20 mouse cellular contexts compared by ENCODE assay signal in genomic region chr5:80783892-80784291, GRCm38 (mm10).
DNase-seq lines count a peak whose midpoint lies in the region; ATAC-seq and TF ChIP-seq lines count a peak whose summit lies in the region.
"Had no signal": no experiment of that assay in that cellular context is flagged by ENCODE, and none has a peak within 500 bp of the region (broad histone marks: within the 10 kb centered on the region; RNA-seq: fewer than 3 reads in every experiment).

No protein-coding gene starts in this region.

- no peak overlapping the region for H3ac ChIP-seq in myocyte (ENCODE audit: control insufficient read depth, insufficient read length)

- 93% methylated on average over 4 of the region's 4 CpGs for WGBS in midbrain, postnatal 0 days

- peak; percentile 32; the same call in 1 of the 2 replicates for TF ChIP-seq EP300 in CH12.LX (IDR thresholded peaks at IDR 0.05; ENCODE audit: low read length)

- in situ Hi-C loops in CH12.LX (cut with MboI; ENCODE audit: low pct_ligation_motif_present, low pct_unique_long_range_greater_than_20kb, low sequenced_read_pairs) = no loop called here

- H3K4me1 ChIP-seq in CH12.LX (ENCODE audit: control insufficient read depth in 1 of 2, insufficient read depth in 2 of 2) = peaks cover 0 to 15% of the 10 kb centered on the region in 2 experiments; a peak in 3 of 4 replicates
- H3K4me1 ChIP-seq in midbrain, postnatal 0 days (ENCODE audit: insufficient read depth, low read length) = no peaks in the 10 kb centered on the region
- H3K4me1 ChIP-seq: embryonic facial prominence, embryonic 10.5 days; heart, embryonic 10.5 days; midbrain, embryonic 15.5 days; neural tube, embryonic 12.5 days had no signal

- no peaks in the 10 kb centered on the region for H3K9me3 ChIP-seq in CH12.LX (replicated peaks; ENCODE audit: low read length)
- no peaks in the 10 kb centered on the region for H3K9me3 ChIP-seq in midbrain, postnatal 0 days (ENCODE audit: low read length)
- H3K9me3 ChIP-seq: embryonic facial prominence, embryonic 10.5 days; heart, embryonic 10.5 days; midbrain, embryonic 15.5 days; neural tube, embryonic 12.5 days had no signal

- TF ChIP-seq CTCF in CH12.LX (conservative IDR thresholded peaks at IDR 0.05 in 1 of 2, IDR thresholded peaks at IDR 0.05 in 1 of 2; ENCODE audit: low read depth in 2 of 2, low read length in 2 of 2) = no peak
- TF ChIP-seq CTCF in midbrain, postnatal 0 days (IDR thresholded peaks at IDR 0.05) = no peak

- TF ChIP-seq RAD21 in CH12.LX (IDR thresholded peaks at IDR 0.05; ENCODE audit: low read depth, low read length) = no peak

- no peak overlapping the region for H3K9ac ChIP-seq in CH12.LX (ENCODE audit: insufficient read depth, low read depth)
- no peak overlapping the region for H3K9ac ChIP-seq in midbrain, postnatal 0 days (replicated peaks; ENCODE audit: low read length, poor library complexity, severe bottlenecking)
- H3K9ac ChIP-seq: liver, postnatal 0 days; midbrain, embryonic 15.5 days; neural tube, embryonic 12.5 days had no signal

- no peak overlapping the region for H3K4me2 ChIP-seq in CH12.LX (ENCODE audit: insufficient read depth, low read depth, poor library complexity, severe bottlenecking)
- H3K4me2 ChIP-seq in myocyte (ENCODE audit: low read depth) = peak overlapping the region; percentile 40
- H3K4me2 ChIP-seq in midbrain, postnatal 0 days (ENCODE audit: low read depth, low read length, poor library complexity, severe bottlenecking) = no peak overlapping the region
- H3K4me2 ChIP-seq: midbrain, embryonic 15.5 days; neural tube, embryonic 12.5 days had no signal

- ATAC-seq in midbrain, postnatal 0 days (ENCODE audit: low FRiP score) = no peak
- ATAC-seq: CD4-positive, CD25-positive, alpha-beta regulatory T cell, adult 4 months; liver, postnatal 0 days; midbrain, embryonic 15.5 days had no signal

- TF ChIP-seq POLR2A in CH12.LX (IDR thresholded peaks at IDR 0.05; ENCODE audit: low read depth, low read length) (no peak), myocyte (IDR thresholded peaks at IDR 0.05; ENCODE audit: insufficient read length, low read depth) (no peak)

- H3K27me3 ChIP-seq in CH12.LX (replicated peaks) = no peaks in the 10 kb centered on the region
- no peaks in the 10 kb centered on the region for H3K27me3 ChIP-seq in myocyte (ENCODE audit: control insufficient read depth, insufficient read depth, insufficient read length)
- no peaks in the 10 kb centered on the region for H3K27me3 ChIP-seq in midbrain, postnatal 0 days (ENCODE audit: insufficient read depth, low read length)
- H3K27me3 ChIP-seq: midbrain, embryonic 15.5 days; neural tube, embryonic 12.5 days had no signal

- no peaks in the 10 kb centered on the region for H3K79me2 ChIP-seq in CH12.LX (replicated peaks; ENCODE audit: control insufficient read depth, extremely low read depth, insufficient read depth, poor library complexity, severe bottlenecking)
- no peaks in the 10 kb centered on the region for H3K79me2 ChIP-seq in myocyte (ENCODE audit: control insufficient read depth, insufficient read depth)

- no peaks in the 10 kb centered on the region for H3K36me3 ChIP-seq in CH12.LX (replicated peaks in 1 of 2; ENCODE audit: control insufficient read depth in 1 of 2, insufficient read depth in 1 of 2, low read length in 1 of 2)
- no peaks in the 10 kb centered on the region for H3K36me3 ChIP-seq in myocyte (ENCODE audit: control insufficient read depth, insufficient read depth)
- no peaks in the 10 kb centered on the region for H3K36me3 ChIP-seq in midbrain, postnatal 0 days (ENCODE audit: insufficient read depth, low read length)
- H3K36me3 ChIP-seq: embryonic facial prominence, embryonic 10.5 days; heart, embryonic 10.5 days; midbrain, embryonic 15.5 days; neural tube, embryonic 12.5 days had no signal

- peak; percentile 42 for DNase-seq in CH12.LX (ENCODE audit: extremely low read depth)
- peak; percentile 12 to 52 for DNase-seq in frontal cortex, postnatal 14 days (ENCODE audit: low spot score in 2 of 2)
- peak; percentile 88 for DNase-seq in layer of hippocampus, adult 9-11 months
- no peak for DNase-seq in gastrocnemius, adult 8-10 months (ENCODE audit: low spot score in 2 of 2)
- no peak for DNase-seq in heart, adult 18-20 months
- DNase-seq in adrenal gland, adult 8-10 months = no peak
- no peak for DNase-seq in midbrain, postnatal 0 days (ENCODE audit: low spot score)
- DNase-seq: cerebellum, adult 9-10 months; gastrocnemius, adult 2 months; heart, postnatal 36 days; kidney, postnatal 14 days; liver, postnatal 0 days; lung, postnatal 36 days; thymus, adult 18-20 months had no signal

- dilution Hi-C loops in CH12.LX (cut with MboI; ENCODE audit: extremely low pct_ligation_motif_present, extremely low pct_unique_long_range_greater_than_20kb, low sequenced_read_pairs) = no loop called here

- no peak overlapping the region for H3K27ac ChIP-seq in CH12.LX (ENCODE audit: insufficient read depth, low read depth)
- H3K27ac ChIP-seq in midbrain, postnatal 0 days (ENCODE audit: low read depth, low read length) = no peak overlapping the region
- H3K27ac ChIP-seq: embryonic facial prominence, embryonic 10.5 days; gastrocnemius, adult 2 months; heart, embryonic 10.5 days; midbrain, embryonic 15.5 days; neural tube, embryonic 12.5 days had no signal

- H3K4me3 ChIP-seq in CH12.LX (replicated peaks in 1 of 3; ENCODE audit: low read depth in 2 of 3, low read length in 2 of 3, poor library complexity in 1 of 3) (no peak overlapping the region), myocyte (no peak overlapping the region)
- H3K4me3 ChIP-seq in midbrain, postnatal 0 days (ENCODE audit: low read depth, low read length) = no peak overlapping the region
- H3K4me3 ChIP-seq: embryonic facial prominence, embryonic 10.5 days; gastrocnemius, adult 2 months; heart, embryonic 10.5 days; midbrain, embryonic 15.5 days; neural tube, embryonic 12.5 days had no signal

TF ChIP-seq in CH12.LX, 34 proteins besides CTCF, POLR2A, EP300 and RAD21:
- no peak for TF ChIP-seq HCFC1 (IDR thresholded peaks at IDR 0.05; ENCODE audit: low read depth, low read length)

TF ChIP-seq in myocyte, 11 proteins besides CTCF, POLR2A, EP300 and RAD21:
- TF ChIP-seq USF1 (IDR thresholded peaks at IDR 0.05; ENCODE audit: low read depth) (no peak), E2F4 (IDR thresholded peaks at IDR 0.05; ENCODE audit: insufficient read depth) (no peak), MYOG (IDR thresholded peaks at IDR 0.05; ENCODE audit: control insufficient read depth in 1 of 3, insufficient read depth in 1 of 3, insufficient read length in 2 of 3, low read depth in 2 of 3) (no peak), CEBPB (IDR thresholded peaks at IDR 0.05; ENCODE audit: insufficient read depth, poor library complexity, severe bottlenecking) (no peak), SRF (IDR thresholded peaks at IDR 0.05; ENCODE audit: control insufficient read depth, insufficient read length, low read depth) (no peak), TCF3 (IDR thresholded peaks at IDR 0.05; ENCODE audit: insufficient read length, low read depth) (no peak), REST (IDR thresholded peaks at IDR 0.05; ENCODE audit: insufficient read depth, insufficient read length) (no peak), MAX (IDR thresholded peaks at IDR 0.05; ENCODE audit: low read depth) (no peak), TCF12 (IDR thresholded peaks at IDR 0.05; ENCODE audit: insufficient read depth, poor library complexity, severe bottlenecking) (no peak)

Comparison
In these comparisons a context has a peak if more than half of its experiments do, and no peak if none do; other contexts are left out.
1. DNase-seq: peak in CH12.LX (single experiment), frontal cortex, postnatal 14 days (2 of 2) and layer of hippocampus, adult 9-11 months (single experiment); none in gastrocnemius, adult 8-10 months (0 of 2), heart, adult 18-20 months (0 of 2), adrenal gland, adult 8-10 months (single experiment) and midbrain, postnatal 0 days (single experiment).